Mouse (Mus musculus) ES-E14 (cell line): ENCODE results near the gene Zmiz1.

Source experiments
- CHD2 ChIP-seq: IDR thresholded peaks from 2 replicates; pipeline ENCODE4 v1.6.1; 2014; ENCODE audit warnings: mild to moderate bottlenecking, low read depth, low read length, inconsistent platforms
- HCFC1 ChIP-seq: IDR thresholded peaks from 2 replicates; pipeline ENCODE4 v1.6.1; 2012; ENCODE audit warnings: low read length, inconsistent platforms, borderline replicate concordance; ENCODE audit not compliant: insufficient read depth
- MAFK ChIP-seq: IDR thresholded peaks from 2 replicates; pipeline ENCODE4 v1.6.1; 2014; ENCODE audit warnings: mild to moderate bottlenecking, low read depth, low read length, inconsistent platforms; ENCODE audit not compliant: insufficient read depth
- ZC3H11A ChIP-seq: IDR thresholded peaks from 2 replicates; pipeline ENCODE4 v1.6.1; 2012; ENCODE audit warnings: low read depth, mild to moderate bottlenecking, inconsistent platforms, low read length, borderline replicate concordance
- ZNF384 ChIP-seq: IDR thresholded peaks from 2 replicates; pipeline ENCODE4 v1.6.1; 2012; ENCODE audit warnings: low read depth, low read length, inconsistent platforms

- TF ChIP-seq CHD2 (peak; percentile 61; the same call in 1 of the 2 replicates), HCFC1 (no peak), MAFK (peak; percentile 59), ZNF384 (no peak), ZC3H11A (no peak)
These were observed 145.6 kb downstream of the Zmiz1 start for GRCm38 (mm10) chr14:25604395-25605142.
